Mouse (Mus musculus): ENCODE data around the gene Cpne4.

- TF ChIP-seq POLR2A (IDR thresholded peaks at IDR 0.05; ENCODE audit: low read depth, low read length) (no peak), CTCF (IDR thresholded peaks at IDR 0.05; ENCODE audit: extremely low read depth, insufficient read depth, insufficient read length, insufficient replicate concordance) (no peak)
Observed at GRCm38 (mm10) chr9:105072991-105073748, 526.1 kb downstream of the Cpne4 start.
